Mouse (Mus musculus) 3134 (cell line): ENCODE results near the gene Gm6268.

ENCODE experiments used
- DNase-seq: peaks from one replicate; pipeline ENCODE4 v3.0.0-alpha.2; 2011; ENCODE audit warnings: low spot score; ENCODE audit not compliant: insufficient read length; ENCODE audit errors: extremely low read depth

Gm6268 gene

GRCm38 (mm10) chrX:36400980-36401379 lies at the start of gene Gm6268:
Gene Gm6268, plus strand, starts transcription at chrX:36401280.
- DNase-seq: no peak

- no peak for DNase-seq
Measured at GRCm38 (mm10) chrX:36352446-36352845, 48.6 kb upstream of the Gm6268 start.

- DNase-seq: no peak
Measured at GRCm38 (mm10) chrX:36385340-36385739, 15.7 kb upstream of the Gm6268 start.

GRCm38 (mm10) chrX:36389971-36390370 lies 11.1 kb upstream of the Gm6268 start:
- DNase-seq: peak; percentile 27

- peak; percentile 19 for DNase-seq
Measured at GRCm38 (mm10) chrX:36390503-36390902, 10.6 kb upstream of the Gm6268 start.

GRCm38 (mm10) chrX:36392672-36393071 lies 8.4 kb upstream of the Gm6268 start:
- no peak for DNase-seq

- no peak for DNase-seq
Measured at GRCm38 (mm10) chrX:36393279-36393678, 7.8 kb upstream of the Gm6268 start.

- no peak for DNase-seq
Measured at GRCm38 (mm10) chrX:36402316-36402715, 1.2 kb downstream of the Gm6268 start.

GRCm38 (mm10) chrX:36419153-36419552 lies 18.1 kb downstream of the Gm6268 start:
- DNase-seq: no peak

- DNase-seq: no peak
Measured at GRCm38 (mm10) chrX:36434993-36435392, 33.9 kb downstream of the Gm6268 start.

GRCm38 (mm10) chrX:36437932-36438331 lies 36.9 kb downstream of the Gm6268 start:
- DNase-seq: no peak
